Mouse (Mus musculus) olfactory bulb, adult 2 months (tissue): Measurements from ENCODE around the gene Fstl4.

Experiments
- CTCF ChIP-seq: fragments of 200-500 bp; IDR thresholded peaks from 2 replicates; pipeline ENCODE4 v1.5.1; 2012; ENCODE audit warnings: low read depth, mild to moderate bottlenecking, low read length, moderate library complexity; ENCODE audit not compliant: insufficient read depth
- POLR2A ChIP-seq: fragments of 200-500 bp; IDR thresholded peaks from 2 replicates; pipeline ENCODE4 v1.6.1; 2012; ENCODE audit warnings: mild to moderate bottlenecking, low read depth, low read length, moderate library complexity; ENCODE audit not compliant: insufficient read depth

DNA sequence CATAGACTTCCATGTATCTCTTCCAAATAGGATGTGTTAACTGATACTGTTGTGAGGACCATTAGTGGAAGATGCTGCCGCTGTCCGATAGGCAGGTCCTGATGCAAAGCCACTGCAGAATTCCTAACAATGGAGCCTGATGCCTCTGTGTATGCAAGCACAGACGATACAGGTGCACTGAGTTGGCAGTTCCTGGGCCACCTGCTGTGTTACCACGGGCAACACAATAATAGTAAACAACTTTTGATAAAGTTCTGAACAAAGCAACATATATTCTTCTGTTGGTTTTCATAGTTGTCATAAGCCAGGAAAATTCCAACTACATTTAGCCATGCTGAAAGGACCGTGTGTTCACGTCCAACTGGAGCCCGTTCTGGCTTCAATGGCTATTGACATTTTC lies 271.0 kb downstream of the Fstl4 start:
- TF ChIP-seq CTCF (no peak), POLR2A (no peak)
